Mouse (Mus musculus): Measurements from ENCODE around the gene Taf5l.
A peak's percentile ranks its signal among the peaks of the same experiment; 100 is the strongest.
"Not testable (repeated sequence)": the region's sequence is repeated elsewhere in the genome, so short reads cannot be mapped to it uniquely, and the experiment has no call there.

Taf5l gene

GRCm38 (mm10) chr8:124021237-124022227 lies at the start of gene Taf5l, which contains the start of gene Urb2:
TSS of gene Taf5l (minus strand) at chr8:124021397.
TSS of gene Urb2 (plus strand) at chr8:124021508.
- DNase-seq (ENCODE audit: low spot score in 2 of 2) = peak; percentile 93 to 94

- DNase-seq (ENCODE audit: low spot score in 2 of 2) = no peak
Measured at GRCm38 (mm10) chr8:124070363-124071324, 49.4 kb upstream of the Taf5l start.

- no peak for DNase-seq (ENCODE audit: low spot score in 2 of 2)
Measured at GRCm38 (mm10) chr8:124067059-124067750, 46.0 kb upstream of the Taf5l start.

GRCm38 (mm10) chr8:124066325-124067058 lies 45.3 kb upstream of the Taf5l start:
- peak; percentile 36 to 44 for DNase-seq (ENCODE audit: low spot score in 2 of 2)

GRCm38 (mm10) chr8:124056832-124057655 lies 35.8 kb upstream of the Taf5l start:
- peak; percentile 60 to 73 for DNase-seq (ENCODE audit: low spot score in 2 of 2)

- DNase-seq (ENCODE audit: low spot score in 2 of 2) = no peak
Measured at GRCm38 (mm10) chr8:124052568-124052967, 31.4 kb upstream of the Taf5l start.

- peak; percentile 58 to 79 for DNase-seq (ENCODE audit: low spot score in 2 of 2)
Measured at GRCm38 (mm10) chr8:124052110-124052509, 30.9 kb upstream of the Taf5l start.

DNA sequence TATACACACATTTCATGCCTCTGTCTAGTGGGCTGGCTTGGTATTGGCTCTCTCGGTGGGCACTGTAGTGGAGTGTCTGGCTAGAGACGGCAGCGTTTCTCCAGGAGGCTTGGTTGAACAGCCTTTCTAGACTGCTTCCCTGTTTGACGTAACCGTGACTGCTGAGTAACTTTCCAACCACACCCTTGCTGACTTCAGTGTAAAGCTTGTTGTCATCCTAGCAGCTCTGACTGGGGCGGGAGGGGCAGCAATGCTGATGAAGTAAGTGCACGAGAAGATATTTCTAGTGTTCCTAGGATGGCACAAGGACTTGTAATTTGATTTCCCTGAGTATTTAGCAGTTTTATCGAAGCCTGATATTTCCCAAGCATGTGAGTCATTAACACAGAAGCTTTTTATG lies 24.7 kb upstream of the Taf5l start:
- DNase-seq (ENCODE audit: low spot score in 2 of 2) = no peak

- no peak for DNase-seq (ENCODE audit: low spot score in 2 of 2)
Measured at GRCm38 (mm10) chr8:124044931-124045330, 23.7 kb upstream of the Taf5l start.

- no peak for DNase-seq (ENCODE audit: low spot score in 2 of 2)
Measured at GRCm38 (mm10) chr8:124044421-124044820, 23.2 kb upstream of the Taf5l start.

DNA sequence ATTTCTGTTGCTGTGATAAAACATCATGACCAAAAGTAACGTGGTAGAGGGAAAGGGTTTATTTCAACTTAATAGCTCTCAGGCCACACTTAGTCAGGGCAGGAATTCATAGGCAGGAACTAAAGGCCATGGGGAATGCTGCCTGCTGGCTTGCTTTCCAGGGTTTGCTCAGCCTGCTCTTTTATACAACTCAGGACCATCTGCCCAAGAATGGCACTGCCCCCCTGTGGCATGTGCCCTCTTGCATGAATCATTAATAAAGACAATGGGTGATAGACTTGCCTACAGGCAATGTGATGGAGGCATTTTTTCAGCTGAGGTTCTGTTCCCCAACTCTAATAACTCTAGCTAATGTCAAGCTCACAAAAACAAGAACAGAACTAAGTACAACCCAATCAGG lies 21.0 kb upstream of the Taf5l start:
- no peak for DNase-seq (ENCODE audit: low spot score in 2 of 2)

DNA sequence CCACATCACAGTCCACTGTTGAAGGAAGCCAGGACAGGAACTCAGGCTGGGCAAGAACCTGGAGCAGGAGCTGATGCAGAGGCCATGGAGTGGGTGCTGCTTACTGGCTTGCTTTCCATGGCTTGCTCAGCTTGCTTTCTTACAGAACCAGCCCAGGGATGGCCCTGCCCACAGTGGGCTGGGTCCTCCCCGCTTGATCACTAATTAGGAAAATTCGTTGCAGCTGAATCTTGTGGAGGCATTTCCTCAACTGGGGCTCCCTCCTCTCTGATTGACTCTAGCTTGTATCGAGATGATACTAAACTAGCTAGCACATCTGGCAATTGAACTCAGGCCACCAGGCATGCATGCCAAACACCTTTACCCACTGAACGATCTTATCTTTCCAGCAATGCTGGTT lies 18.2 kb upstream of the Taf5l start:
- no peak for DNase-seq (ENCODE audit: low spot score in 2 of 2)

- no peak for DNase-seq (ENCODE audit: low spot score in 2 of 2)
Measured at GRCm38 (mm10) chr8:124038121-124038520, 16.9 kb upstream of the Taf5l start.

GRCm38 (mm10) chr8:124033400-124033799 lies 12.2 kb upstream of the Taf5l start:
- no peak for DNase-seq (ENCODE audit: low spot score in 2 of 2)

GRCm38 (mm10) chr8:124027831-124028230 lies 6.6 kb upstream of the Taf5l start:
- no peak for DNase-seq (ENCODE audit: low spot score in 2 of 2)

- not testable (repeated sequence) for DNase-seq (ENCODE audit: low spot score in 2 of 2)
Measured at GRCm38 (mm10) chr8:124026265-124026664, 5.1 kb upstream of the Taf5l start.

- peak; percentile 43 to 66 for DNase-seq (ENCODE audit: low spot score in 2 of 2)
Measured at GRCm38 (mm10) chr8:124020439-124021236, 559 bp downstream of the Taf5l start.

DNA sequence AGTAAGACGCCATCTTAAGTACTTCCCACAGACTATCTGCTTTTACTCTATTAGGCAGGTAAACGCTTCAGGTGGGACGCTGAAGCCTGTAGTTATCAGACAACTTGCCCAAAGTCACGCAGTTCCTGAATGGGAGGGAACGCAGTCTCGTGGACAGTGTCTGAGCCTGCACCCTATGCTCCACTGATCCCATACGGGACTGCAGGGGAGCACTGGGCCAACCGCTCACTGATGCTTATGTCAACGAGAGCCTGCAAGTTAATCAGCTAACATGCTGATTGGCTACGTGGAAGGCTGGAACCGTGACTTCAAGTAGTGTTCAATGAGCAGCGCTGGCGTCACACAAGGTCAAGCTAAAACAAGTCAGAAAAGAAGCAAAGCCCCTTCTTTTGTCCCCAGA lies 1.4 kb downstream of the Taf5l start:
- DNase-seq (ENCODE audit: low spot score in 2 of 2) = peak in 1 of 2 experiments; percentile 6

DNA sequence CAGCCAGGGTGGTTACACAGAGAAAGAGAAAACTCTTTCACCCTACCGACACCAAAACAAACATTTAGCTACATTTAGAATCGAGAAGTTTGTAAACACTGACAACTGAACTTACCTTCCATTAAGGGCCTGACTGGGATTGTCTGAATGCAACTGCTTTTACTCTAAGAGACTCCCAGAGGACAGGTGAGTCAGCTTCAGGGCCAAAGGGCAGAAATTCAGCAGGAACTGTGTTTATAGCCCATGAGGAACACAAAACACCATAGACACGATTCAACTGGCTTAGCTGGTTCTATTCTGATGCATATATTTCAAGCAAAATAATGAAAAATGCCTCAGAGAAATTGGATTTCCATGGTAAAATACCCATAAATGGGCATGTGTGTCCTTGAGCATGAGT lies 6.4 kb downstream of the Taf5l start:
- no peak for DNase-seq (ENCODE audit: low spot score in 2 of 2)
